Mouse (Mus musculus) MN1 (cell line): ENCODE data around the gene Pcif1.

ENCODE experiments used
- DNase-seq: peaks from one replicate; pipeline ENCODE4 v3.0.0-alpha.2; 2016; ENCODE audit warnings: low spot score

The Pcif1 gene

DNA sequence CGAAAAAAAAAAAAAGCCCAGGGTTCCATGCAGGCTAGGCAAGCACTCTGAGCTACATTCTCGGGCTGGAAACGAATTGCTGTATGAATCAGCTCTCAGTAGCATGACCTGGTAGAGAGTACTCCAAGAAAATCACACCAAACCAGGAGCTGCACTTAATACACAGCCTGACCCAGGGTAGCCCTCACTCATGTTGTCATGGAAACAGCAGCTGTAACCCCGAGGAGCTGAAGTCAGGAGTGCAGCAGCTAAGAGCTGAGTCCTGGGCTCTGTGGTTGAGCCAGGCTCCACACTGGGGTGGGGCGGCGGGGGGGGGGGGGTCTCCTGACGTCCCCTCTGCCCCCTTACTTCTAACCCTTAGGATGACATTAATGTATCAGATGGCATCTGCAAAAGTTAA lies 42.9 kb downstream of the Pcif1 start:
- DNase-seq, result peak; percentile 25

DNA sequence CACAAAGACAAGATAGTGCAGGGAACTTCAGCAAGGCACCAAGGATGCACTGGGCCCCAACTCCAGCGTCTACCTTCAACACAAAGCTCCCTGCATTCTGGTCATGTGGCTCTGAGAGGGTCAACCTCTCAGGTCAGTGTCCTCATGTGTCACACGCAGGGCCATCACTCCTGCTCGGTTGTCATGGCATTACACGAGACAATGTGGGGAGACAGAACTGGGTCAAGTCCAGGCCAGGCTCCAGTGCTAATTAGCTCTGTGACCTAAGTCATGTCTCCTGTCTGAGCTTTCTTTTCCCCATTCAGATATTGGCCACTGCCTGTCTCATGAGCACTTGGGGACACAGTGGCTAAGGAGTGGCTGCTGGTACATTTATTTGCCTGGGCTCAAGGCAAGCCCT lies 44.2 kb downstream of the Pcif1 start:
- no peak for DNase-seq

DNA sequence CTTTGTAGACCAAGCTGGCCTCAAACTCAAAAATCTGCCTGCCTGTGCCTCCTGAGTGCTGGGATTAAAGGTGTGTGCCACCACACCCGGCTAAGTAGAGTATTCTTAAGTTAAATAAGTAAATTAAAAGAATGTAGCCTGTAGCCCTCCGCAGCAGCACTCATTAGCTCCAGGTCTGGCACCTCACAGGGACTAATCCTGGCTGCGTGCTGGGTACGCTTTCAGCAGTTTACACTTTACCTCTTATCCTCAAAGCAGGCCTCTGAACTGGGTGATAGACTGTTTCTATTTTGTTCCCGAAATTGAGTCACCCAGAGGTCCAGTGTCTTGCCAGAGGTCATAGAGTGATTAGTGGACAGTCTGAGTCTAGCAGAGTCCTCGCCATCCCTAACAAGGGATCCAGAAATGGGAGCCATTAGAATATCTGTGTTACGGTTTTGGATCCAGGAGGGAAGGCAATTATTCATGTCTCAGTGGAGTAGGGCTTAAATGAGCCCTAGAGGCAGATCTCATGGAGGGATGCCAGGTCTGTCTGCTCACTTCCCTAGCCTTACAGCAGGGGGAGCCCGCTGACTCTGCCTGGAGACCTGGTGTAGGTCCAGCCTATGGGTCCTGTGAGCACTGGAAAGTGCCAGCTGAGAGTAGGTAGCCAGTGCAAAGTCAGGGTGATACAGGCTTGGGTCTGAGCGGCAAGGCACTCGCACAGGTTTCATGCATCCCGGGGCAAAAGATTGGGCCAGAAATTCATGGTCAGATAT lies 45.2 kb downstream of the Pcif1 start:
- DNase-seq, result peak; percentile 90

DNA sequence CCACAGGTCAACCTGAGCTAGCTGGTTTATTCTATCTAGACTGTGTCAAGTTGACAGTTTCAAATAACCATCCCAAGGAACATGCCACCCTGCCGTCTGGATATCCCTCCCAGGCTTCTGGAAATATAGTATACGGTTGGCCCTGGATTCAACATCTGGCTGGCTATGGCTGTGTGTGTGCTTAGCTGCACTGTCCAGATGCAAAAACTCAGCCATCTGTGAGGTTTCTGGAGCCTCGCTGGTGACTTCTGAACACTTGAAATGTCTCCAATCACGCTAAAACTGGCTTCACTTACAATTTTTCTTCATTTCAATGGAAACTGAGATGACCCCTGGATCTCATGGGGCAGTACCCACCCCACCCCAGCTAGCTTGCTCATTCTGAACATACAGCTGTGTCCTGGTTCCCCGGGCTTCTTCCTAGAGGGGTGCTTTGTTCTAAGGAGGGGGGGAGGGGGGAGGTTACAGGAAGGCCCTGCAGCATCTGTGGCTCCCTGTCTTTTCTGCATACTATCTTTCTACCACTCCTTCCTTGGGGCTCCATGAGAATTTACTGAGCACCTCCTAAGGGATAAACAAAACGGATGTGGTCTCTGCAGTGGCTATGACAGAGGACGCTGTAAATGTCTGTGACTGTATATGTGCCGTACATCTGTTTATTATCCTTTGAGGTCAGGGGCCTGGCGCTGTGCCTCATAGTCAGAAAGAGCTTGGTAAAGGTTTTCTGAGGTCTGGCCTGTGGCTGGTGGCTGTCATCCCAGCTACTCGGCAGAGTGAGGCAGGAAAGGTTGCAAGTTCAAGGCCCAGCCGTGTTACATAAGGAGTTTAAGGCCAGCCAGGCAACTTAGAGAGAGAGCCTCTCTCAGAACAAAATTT lies 51.8 kb downstream of the Pcif1 start:
- DNase-seq, result no peak

DNA sequence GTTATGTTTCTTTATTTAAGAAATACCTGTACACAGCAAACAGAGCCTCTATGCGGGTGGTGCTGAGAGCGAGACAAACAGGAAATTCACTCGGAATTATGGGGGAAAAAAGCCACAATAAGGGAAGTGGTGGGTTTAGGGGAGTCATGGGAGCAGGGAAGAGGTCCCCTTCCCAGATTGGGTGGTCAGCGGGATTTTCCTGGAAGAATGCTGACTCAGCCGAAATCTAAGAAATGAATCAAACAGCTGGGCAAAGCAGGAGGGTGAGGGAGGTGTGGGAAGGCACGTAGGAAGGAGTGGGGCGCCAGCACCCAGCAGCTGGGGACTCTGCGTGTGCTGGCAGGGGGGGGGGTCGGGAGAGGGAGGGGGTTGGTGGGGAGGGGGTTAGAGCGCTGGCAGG lies 54.4 kb downstream of the Pcif1 start:
- no peak for DNase-seq

DNA sequence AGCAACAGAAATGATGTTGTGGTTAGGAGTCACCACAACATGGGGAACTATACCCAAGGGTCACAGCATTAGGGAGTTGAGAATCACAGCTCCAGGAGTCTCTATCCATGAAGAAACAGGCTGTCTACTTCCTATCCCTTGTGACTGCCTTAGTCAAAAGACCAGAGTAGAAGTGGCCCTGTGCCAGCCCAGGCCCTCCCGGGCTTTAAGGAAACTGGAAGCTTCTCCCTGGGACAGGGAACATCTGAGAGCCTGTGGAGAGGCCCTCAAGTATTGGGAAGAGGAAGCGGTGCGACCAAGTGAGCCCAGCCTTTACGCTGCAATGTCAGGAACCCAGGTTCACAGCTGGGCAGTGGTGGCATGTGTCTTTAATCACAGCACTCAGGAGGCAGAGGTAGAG lies 56.9 kb downstream of the Pcif1 start:
- DNase-seq, result no peak

DNA sequence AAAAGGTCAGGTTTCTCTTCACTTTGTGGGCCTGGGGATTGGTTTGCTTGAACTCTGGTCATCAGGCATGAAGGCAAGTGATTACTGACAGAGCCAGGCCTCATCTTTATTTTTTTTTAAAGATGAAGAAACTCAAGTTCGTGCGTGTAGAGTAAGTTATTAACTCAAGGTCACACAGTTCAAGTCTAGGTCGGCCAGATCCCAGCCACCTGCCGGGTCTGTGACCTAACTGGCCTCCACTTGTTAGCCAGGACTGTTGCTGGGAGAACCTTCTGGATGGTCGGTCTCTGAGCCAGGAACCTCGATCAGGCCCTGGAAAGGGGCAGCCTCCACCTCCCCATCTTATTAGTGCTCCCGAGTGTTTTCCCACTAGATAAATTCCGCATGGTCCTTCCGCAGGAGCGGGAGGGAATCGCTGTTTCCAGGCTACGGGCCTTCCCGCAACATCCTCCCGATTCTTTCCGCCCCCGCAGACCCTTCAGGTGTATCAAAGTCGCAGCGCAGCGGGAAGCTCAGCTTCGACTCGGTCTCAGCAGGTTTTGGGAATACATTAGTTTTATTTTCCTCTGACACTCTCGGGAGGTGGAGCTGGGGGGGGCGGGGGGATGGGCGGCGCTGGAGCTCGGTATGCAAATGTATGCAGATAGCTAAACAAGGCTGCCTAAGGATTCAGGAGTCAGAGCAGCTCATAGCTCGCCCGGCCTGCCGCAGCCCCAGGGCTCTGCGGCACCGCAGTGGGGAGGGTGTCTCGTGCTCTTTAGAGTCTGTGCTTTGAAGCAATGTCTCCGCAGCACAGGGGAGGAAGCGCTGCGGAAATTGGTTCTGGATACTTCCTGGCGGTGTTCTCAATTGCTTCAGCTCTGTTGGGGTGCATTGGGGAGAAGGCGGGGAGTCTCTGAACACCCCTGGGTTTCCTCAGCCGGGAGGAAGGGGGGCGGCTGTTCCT lies 59.3 kb downstream of the Pcif1 start:
- peak; percentile 80 for DNase-seq

DNA sequence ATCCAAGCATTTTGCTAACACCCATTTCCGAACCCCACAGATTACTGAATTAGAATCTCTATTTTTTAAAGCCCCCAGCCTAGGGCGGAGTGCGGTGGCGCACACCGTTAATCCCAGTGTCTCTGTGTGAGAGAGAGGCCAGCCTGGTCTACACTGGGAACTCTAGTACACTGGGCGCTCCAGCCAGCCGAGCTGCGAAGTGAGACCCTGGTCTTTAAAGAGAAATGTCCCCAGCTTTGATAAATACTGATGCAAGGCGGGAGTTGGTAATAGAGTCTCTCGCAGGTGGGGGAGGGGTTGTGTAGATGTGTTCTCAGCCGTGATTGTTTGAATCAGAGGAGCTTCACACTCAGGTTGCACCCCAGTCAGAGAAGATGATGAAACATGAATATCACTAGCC lies 60.0 kb downstream of the Pcif1 start:
- peak; percentile 11 for DNase-seq

DNA sequence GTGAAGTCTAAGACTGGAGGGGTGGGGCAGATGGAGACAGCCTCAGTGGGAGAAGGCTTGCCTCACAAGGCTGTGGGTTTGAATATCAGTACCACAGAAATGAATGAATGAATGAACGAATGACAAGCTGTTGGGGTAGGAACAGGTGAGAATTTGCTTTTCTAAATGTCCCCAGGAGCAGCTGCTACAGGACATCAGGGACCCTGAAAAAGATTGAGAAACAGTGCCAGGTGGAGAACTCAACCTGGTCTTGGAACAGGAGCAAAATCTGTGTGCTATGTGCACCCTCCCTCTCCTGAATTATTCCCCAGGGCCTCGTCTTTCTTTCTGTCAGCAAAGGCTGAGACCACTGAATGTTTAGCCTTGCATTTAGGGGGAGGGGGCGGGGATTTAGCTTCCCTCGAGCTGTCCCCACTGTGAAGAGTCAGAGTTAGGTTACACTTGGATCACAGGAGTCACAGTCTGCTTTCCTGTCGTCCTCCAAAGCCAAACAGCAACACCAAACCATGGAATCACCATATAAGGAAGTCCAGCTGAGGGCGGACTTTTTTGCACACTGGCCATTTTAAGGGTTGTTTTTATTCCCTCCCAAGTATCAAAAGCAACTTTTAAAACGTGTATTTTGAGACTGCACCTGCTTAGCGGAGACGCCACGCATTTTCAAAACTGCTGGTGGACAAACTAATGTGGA lies 61.2 kb downstream of the Pcif1 start, which contains the start of gene Mmp9:
TSS of gene Mmp9 (plus strand) at position 641 of the 691 bp plus-strand sequence.
- DNase-seq, result no peak

DNA sequence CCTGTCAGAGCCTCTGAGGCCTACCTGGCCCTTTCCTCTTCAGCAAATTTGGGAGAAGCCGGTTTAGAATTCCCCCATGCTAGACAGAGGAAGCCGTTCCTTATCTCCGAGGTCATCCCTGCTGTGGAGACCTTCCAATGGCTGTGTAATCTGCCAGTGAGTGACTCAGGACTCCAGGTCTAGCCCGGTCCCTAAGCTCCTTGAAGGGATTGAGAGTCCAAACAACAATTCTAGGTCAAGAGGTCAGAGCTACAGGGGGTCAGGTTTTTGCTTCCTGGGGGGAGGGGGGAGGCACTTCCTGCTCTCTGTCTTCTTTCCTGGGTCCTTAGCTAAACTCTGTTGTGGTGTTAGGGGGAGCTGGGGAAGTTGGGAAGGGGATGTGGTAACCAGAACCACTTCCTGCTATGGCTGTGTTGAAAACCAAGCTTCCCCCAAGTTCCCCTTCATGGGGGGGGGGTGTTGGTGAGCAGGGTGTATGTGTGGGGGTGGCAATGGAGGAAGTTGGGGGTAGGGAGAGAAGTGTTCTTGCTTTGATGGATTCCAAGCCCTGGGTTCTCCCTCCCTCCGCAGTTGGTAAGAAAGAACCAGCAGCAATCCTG lies 63.7 kb downstream of the Pcif1 start:
- peak; percentile 22 for DNase-seq
